7 mouse cellular contexts compared by ENCODE assay signal in genomic region chr19:7307995-7308770, GRCm38 (mm10). TPM values are rescaled to one million over a fixed set of nuclear protein-coding genes. Genes with fewer than 3 reads are reported as not detected.
DNase-seq lines count a peak whose midpoint lies in the region; ATAC-seq lines count a peak whose summit lies in the region.

No protein-coding gene starts in this region.

- H3K4me2 ChIP-seq in forebrain, embryonic 15.5 days (replicated peaks) = no peak overlapping the region
- peak overlapping the region; percentile 25 for H3K4me2 ChIP-seq in kidney, embryonic 14.5 days (replicated peaks; ENCODE audit: low read depth, low read length)
- peak overlapping the region; percentile 5; the same call in 1 of the 2 replicates for H3K4me2 ChIP-seq in lung, embryonic 15.5 days

- 27% methylated on average over 8 of the region's 8 CpGs for WGBS in forebrain, embryonic 15.5 days
- WGBS in kidney, embryonic 14.5 days = 21% methylated on average over 8 of the region's 8 CpGs
- 37% methylated on average over 8 of the region's 8 CpGs for WGBS in lung, embryonic 15.5 days

- H3K36me3 ChIP-seq in forebrain, embryonic 15.5 days = no peaks in the 10 kb centered on the region
- no peaks in the 10 kb centered on the region for H3K36me3 ChIP-seq in kidney, embryonic 14.5 days (ENCODE audit: control insufficient read depth, insufficient read depth, low read length)
- no peaks in the 10 kb centered on the region for H3K36me3 ChIP-seq in lung, embryonic 15.5 days

- ATAC-seq in forebrain, embryonic 15.5 days (replicated peaks) = peak; percentile 29; the same call in 1 of the 2 replicates
- ATAC-seq in kidney, embryonic 14.5 days (ENCODE audit: low FRiP score, low TSS enrichment) = peak; percentile 71
- peak; percentile 65 for ATAC-seq in lung, embryonic 15.5 days (ENCODE audit: borderline replicate concordance, extremely low read depth, low FRiP score, low TSS enrichment)

- no peaks in the 10 kb centered on the region for H3K27me3 ChIP-seq in forebrain, embryonic 15.5 days
- no peaks in the 10 kb centered on the region for H3K27me3 ChIP-seq in kidney, embryonic 14.5 days (ENCODE audit: control insufficient read depth, insufficient read depth, low read length)
- H3K27me3 ChIP-seq in lung, embryonic 15.5 days = no peaks in the 10 kb centered on the region

- no peaks in the 10 kb centered on the region for H3K9me3 ChIP-seq in forebrain, embryonic 15.5 days
- H3K9me3 ChIP-seq in kidney, embryonic 14.5 days (ENCODE audit: control insufficient read depth, low read length) = no peaks in the 10 kb centered on the region
- H3K9me3 ChIP-seq in lung, embryonic 15.5 days = no peaks in the 10 kb centered on the region

- DNase-seq in urinary bladder, postnatal 14 days (ENCODE audit: low spot score) = peak; percentile 85
- DNase-seq in urinary bladder, postnatal 10 days (ENCODE audit: low spot score) = no peak
- DNase-seq in right cerebral cortex, postnatal 10 days (ENCODE audit: low spot score in 2 of 2) = peak; percentile 51 to 60
- no peak for DNase-seq in spleen, postnatal 14 days (ENCODE audit: low spot score in 2 of 2)

- 0 out of 2 replicates have a peak overlapping the region, but pooled peaks have one; percentile 9 for H3K9ac ChIP-seq in forebrain, embryonic 15.5 days (replicated peaks)
- H3K9ac ChIP-seq in kidney, embryonic 14.5 days (ENCODE audit: low read depth, low read length) = peak overlapping the region; percentile 42
- H3K9ac ChIP-seq in lung, embryonic 15.5 days = no peak overlapping the region

- H3K4me1 ChIP-seq in forebrain, embryonic 15.5 days = peaks cover 42% of the 10 kb centered on the region
- H3K4me1 ChIP-seq in kidney, embryonic 14.5 days (ENCODE audit: control insufficient read depth, insufficient read depth, low read length) = peaks cover 65% of the 10 kb centered on the region
- peaks cover 72% of the 10 kb centered on the region for H3K4me1 ChIP-seq in lung, embryonic 15.5 days

- no peak overlapping the region for H3K4me3 ChIP-seq in forebrain, embryonic 15.5 days
- H3K4me3 ChIP-seq in kidney, embryonic 14.5 days (ENCODE audit: low read length) = no peak overlapping the region
- no peak overlapping the region for H3K4me3 ChIP-seq in lung, embryonic 15.5 days

- peak overlapping the region; percentile 52 for H3K27ac ChIP-seq in forebrain, embryonic 15.5 days (replicated peaks)
- H3K27ac ChIP-seq in kidney, embryonic 14.5 days (ENCODE audit: low read depth, low read length) = peak overlapping the region; percentile 77
- peak overlapping the region; percentile 75 for H3K27ac ChIP-seq in lung, embryonic 15.5 days

RNA-seq across cellular contexts. Expression of gene Mark2, which starts 33.5 kb away (rescaled TPM):
- 52.8 and 57.7 TPM in 2 replicates for polyA plus RNA-seq in forebrain, embryonic 15.5 days (2015; fragmentation: Nextera tagmentation; extraction: Ambion mirVana)
- polyA plus RNA-seq in kidney, embryonic 14.5 days (2014; fragmentation: Nextera tagmentation; extraction: Ambion mirVana) = 51.9 and 54.9 TPM in 2 replicates
- polyA plus RNA-seq in lung, embryonic 15.5 days (2015; fragmentation: Nextera tagmentation; extraction: Ambion mirVana) = 42.9 and 49.0 TPM in 2 replicates

RNA-seq across cellular contexts. Expression of gene Rcor2, which starts 41.1 kb away (rescaled TPM):
- 60.7 and 67.7 TPM in 2 replicates for polyA plus RNA-seq in forebrain, embryonic 15.5 days (2015; fragmentation: Nextera tagmentation; extraction: Ambion mirVana)
- polyA plus RNA-seq in kidney, embryonic 14.5 days (2014; fragmentation: Nextera tagmentation; extraction: Ambion mirVana) = 9.8 and 16.0 TPM in 2 replicates
- 9.7 and 12.4 TPM in 2 replicates for polyA plus RNA-seq in lung, embryonic 15.5 days (2015; fragmentation: Nextera tagmentation; extraction: Ambion mirVana)

Comparison
In these comparisons a context has a peak if more than half of its experiments do, and no peak if none do; other contexts are left out.
1. DNase-seq: peak in urinary bladder, postnatal 14 days (single experiment) and right cerebral cortex, postnatal 10 days (2 of 2); none in urinary bladder, postnatal 10 days (single experiment) and spleen, postnatal 14 days (0 of 2).
2. Peak in every context shown above with its lines, with median percentiles within 50 percentile points of each other: ATAC-seq and H3K27ac ChIP-seq.